Mouse (Mus musculus) midbrain, embryonic 10.5 days (tissue): Measurements from ENCODE around the gene Tal1. TPM values are rescaled to one million over a fixed set of nuclear protein-coding genes. Genes with fewer than 3 reads are reported as not detected.

Source experiments
- DNase-seq: peaks from one replicate; pipeline ENCODE4 v3.0.0-alpha.2; 2017; ENCODE audit warnings: low spot score
- H3K27ac ChIP-seq: fragments of 300-500 bp; sonication (generic); replicated peaks from 2 replicates; pipeline ENCODE4 v1.5.1; 2016; ENCODE audit warnings: mild to moderate bottlenecking
- H3K27me3 ChIP-seq: fragments of 300-500 bp; sonication (generic); 2 replicates; pipeline ENCODE4 v1.6.1; 2016; ENCODE audit warnings: low read depth, mild to moderate bottlenecking; ENCODE audit not compliant: poor library complexity, severe bottlenecking
- H3K36me3 ChIP-seq: fragments of 300-500 bp; sonication (generic); 2 replicates; pipeline ENCODE4 v1.6.1; 2016; ENCODE audit warnings: mild to moderate bottlenecking, moderate library complexity
- H3K4me1 ChIP-seq: fragments of 300-500 bp; sonication (generic); 2 replicates; pipeline ENCODE4 v1.6.1; 2016
- H3K4me3 ChIP-seq: fragments of 300-500 bp; sonication (generic); 2 replicates; pipeline ENCODE4 v1.5.1; 2016; ENCODE audit warnings: mild to moderate bottlenecking, moderate library complexity
- H3K9me3 ChIP-seq: fragments of 300-500 bp; sonication (generic); replicated peaks from 2 replicates; pipeline ENCODE4 v1.6.1; 2016; ENCODE audit warnings: mild to moderate bottlenecking
- WGBS: fragments of 180-500 bp; shearing (Covaris S2); methylation state at CpG from one replicate; pipeline ENCODE4 v1.1.7; 2016; 5-methylcytosine and 5-hydroxymethylcytosine counted together
- polyA plus RNA-seq: library from polyadenylated mRNA; unstranded; fragments of >200 nt; fragmentation: Nextera tagmentation; extraction: Ambion mirVana; gene quantifications from 2 replicates; pipeline ENCODE4 v1.2.1, GENCODE M21; 2016

Gene Tal1
- polyA plus RNA-seq, 1 experiment from 2014 or later: 2.7 TPM

DNA sequence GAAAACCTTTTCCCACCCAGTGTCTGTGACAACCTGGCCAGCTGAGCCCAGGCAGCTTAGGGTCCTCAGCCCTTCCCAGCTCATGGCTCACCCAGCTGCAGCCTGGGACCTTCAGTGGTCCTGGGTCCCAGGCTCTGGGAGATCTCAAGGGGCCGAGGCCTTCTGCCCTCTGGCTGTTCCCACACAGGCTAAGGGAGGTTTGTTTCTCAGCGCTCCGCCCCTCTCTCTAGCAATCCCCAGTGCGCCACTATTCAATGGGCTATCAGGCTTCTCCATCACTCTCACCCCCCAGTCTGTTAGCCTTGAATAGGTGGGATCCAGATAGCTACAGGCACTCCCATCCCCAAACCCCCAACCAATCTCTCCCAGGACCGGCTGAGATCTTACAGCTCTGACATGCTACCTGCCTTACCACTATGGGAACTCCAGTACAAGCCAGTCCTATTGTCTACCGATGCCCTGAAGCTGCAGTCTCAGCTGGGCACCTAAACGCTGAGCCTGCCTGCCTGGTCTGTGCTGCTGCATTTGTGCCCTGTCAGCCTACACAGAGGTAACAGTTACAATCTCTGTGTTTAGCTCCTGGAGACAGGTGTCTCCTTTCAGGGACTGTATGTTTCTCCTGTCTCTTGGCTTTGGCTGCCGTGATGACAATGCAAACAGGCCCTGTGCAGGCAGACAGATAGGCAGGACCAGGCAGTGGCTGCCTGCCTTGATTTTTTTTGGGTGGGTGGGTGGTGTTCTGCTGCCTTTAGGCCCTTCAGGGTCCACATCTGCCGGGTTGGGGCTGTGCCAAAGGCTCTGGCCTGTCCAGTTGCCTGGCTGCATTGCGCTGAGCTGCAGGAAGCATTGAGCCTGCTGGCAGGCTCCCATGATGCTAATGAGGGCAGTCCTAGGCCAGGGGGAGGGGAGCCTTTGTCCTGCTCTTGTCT, 22.9 kb downstream of the Tal1 start:
- H3K9me3 ChIP-seq: no peaks in the 10 kb centered on the region
- peak; percentile 75 for DNase-seq
- peak overlapping the region; percentile 23; the same call in 1 of the 2 replicates for H3K4me3 ChIP-seq
- peaks cover 21% of the 10 kb centered on the region for H3K4me1 ChIP-seq
- H3K27ac ChIP-seq: peak overlapping the region; percentile 81
- WGBS: 25% methylated on average over 10 of the region's 10 CpGs
- H3K27me3 ChIP-seq: peaks cover 58% of the 10 kb centered on the region
- H3K36me3 ChIP-seq: no peaks in the 10 kb centered on the region

DNA sequence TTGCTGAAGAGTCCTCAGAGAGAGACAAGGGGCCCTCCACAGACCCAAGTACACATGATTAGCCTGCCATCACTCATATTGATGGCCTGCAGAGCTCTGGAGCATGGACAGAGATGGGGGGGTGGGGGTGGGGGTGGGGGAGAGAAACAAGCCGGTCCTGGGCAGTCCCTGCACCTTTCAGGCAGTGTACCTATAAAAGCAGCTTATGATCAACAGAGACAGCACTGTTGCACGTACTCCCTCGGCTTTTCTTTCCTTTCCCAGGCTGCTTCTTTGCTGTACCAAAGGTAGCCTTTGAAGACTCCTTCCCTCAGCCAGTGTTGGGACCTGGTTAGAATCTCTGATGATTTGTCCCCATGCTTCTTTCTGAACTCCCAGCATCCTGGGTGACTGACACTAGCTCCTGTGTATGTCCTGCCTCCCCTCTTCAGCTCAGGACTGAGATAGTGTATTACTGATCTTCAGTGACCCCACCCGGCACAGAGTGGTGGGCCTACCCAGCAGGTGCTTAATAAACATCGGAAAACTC, 23.7 kb downstream of the Tal1 start:
- no peak for DNase-seq
- peak overlapping the region; percentile 23; the same call in 1 of the 2 replicates for H3K4me3 ChIP-seq
- H3K4me1 ChIP-seq: peaks cover 21% of the 10 kb centered on the region
- H3K27ac ChIP-seq: peak overlapping the region; percentile 81
- WGBS: 18% methylated on average over 5 of the region's 5 CpGs
- no peaks in the 10 kb centered on the region for H3K36me3 ChIP-seq
- H3K27me3 ChIP-seq: peaks cover 58% of the 10 kb centered on the region
- H3K9me3 ChIP-seq: no peaks in the 10 kb centered on the region

DNA sequence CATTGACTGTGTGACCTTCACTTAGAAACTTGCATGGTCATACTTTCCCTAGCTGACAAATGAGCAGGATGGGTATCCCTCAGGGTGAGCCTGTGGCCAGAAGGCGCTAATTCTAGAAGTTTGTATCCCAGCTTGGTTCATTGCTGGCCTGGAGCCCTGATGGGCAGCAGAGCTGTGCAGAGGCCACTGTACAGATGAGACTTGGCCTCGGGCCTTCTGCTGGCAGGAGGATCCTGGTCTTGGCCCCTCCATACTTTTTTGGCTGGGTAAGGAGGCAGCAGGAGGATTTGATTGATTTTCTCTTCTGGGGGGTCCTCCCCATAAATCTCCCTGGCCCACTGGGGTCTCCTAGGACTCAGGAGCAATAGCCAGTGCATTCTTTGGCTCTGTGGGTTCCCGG, 26.8 kb downstream of the Tal1 start:
- 82% methylated on average over 3 of the region's 3 CpGs for WGBS
- H3K27me3 ChIP-seq: peaks cover 70% of the 10 kb centered on the region
- DNase-seq: no peak

DNA sequence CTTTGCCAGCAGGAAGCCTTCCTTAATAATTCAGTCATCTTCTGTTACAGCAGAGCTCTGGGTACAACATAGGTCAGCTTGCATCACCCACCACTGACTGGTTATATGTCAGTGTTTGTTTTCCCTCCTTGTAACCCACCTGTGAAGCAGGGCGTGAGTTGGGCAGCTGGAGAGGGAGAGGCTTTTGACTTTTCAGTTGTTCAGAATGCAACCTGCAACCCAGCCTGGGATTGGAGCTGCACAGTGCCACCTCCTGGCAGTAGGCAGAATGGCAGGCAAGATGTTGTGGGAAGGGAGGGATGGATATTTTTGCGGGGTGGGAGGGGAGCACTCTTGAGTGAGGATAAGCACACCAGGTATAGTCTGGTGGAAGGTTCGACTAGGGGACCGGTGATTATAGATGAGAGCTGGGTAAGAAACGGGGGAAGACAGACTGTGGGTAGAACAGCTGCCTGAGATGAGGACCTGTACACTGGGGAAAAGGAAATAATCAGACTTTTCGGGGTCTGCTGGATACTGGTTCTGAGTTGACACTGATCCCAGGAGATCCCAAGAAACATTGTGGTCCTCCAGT, 29.4 kb downstream of the Tal1 start:
- Histone ChIP-seq H3K27me3 (peaks cover 69% of the 10 kb centered on the region), H3K9me3 (no peaks in the 10 kb centered on the region), H3K4me1 (peaks cover 3% of the 10 kb centered on the region; the same call in 1 of the 2 replicates), H3K27ac (no peak overlapping the region), H3K36me3 (no peaks in the 10 kb centered on the region), H3K4me3 (no peak overlapping the region)
- DNase-seq: peak; percentile 72
- WGBS: 19% methylated on average over 6 of the region's 6 CpGs

More for the DNA sequence above, 26.8 kb downstream of the Tal1 start:
- Histone ChIP-seq H3K27ac (no peak overlapping the region), H3K9me3 (no peaks in the 10 kb centered on the region), H3K4me1 (peaks cover 25% of the 10 kb centered on the region), H3K36me3 (no peaks in the 10 kb centered on the region), H3K4me3 (no peak overlapping the region)

DNA sequence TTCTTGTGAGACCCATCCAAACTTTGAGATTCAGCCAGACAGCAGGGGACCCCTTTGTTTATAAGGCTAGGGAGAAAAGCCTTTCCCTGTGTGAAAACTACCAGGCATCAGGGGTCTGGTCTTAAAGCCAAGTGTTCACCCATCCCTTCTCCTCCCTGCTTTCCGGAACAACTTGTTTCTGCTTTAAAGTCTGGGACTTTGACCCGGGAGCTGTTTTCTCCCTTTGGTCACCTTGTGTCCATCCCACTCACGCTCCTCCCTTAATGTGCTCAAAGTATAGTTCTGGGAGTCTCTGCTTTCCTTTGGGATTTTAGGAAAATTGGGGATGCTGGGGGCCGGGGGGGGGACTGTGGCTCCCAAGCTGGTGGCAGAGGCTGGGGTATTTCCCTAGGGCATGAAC, 30.0 kb downstream of the Tal1 start:
- no peaks in the 10 kb centered on the region for H3K9me3 ChIP-seq
- DNase-seq: no peak
- no peak overlapping the region for H3K27ac ChIP-seq
- H3K4me3 ChIP-seq: no peak overlapping the region
- H3K27me3 ChIP-seq: peaks cover 65% of the 10 kb centered on the region
- H3K36me3 ChIP-seq: no peaks in the 10 kb centered on the region
- WGBS: 58% methylated on average over 4 of the region's 4 CpGs
- peaks cover 3% of the 10 kb centered on the region; the same call in 1 of the 2 replicates for H3K4me1 ChIP-seq

DNA sequence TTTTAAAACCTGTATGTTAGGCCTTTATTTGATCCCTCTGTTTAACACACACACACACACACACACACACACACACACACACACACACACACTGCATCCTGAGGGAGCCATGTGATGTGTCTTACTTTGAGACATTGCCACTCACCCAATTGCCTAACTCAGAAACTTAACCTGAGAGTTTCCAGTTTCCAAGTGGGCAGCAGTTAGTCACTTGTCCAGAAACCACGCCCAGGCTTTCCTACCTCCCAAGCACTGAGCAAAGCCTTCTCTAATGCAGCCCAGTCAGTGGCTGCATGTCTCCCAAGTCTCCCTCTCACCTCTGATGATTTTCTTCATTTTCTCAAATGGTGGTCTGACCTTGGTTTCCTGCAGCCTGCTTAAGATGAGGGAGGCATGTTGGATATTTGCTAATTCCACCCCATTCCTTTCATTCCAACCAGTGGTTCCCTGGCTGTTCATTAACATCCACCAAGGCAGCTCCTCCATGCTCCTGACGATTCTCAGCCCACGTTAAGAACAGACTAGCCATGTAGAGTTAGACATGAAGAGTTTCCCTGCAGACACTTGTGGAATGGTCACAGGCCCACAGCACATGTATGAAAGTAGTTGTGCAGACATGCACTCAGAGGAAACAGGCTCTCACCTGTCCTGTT, 30.7 kb downstream of the Tal1 start:
- DNase-seq: no peak
- peaks cover 62% of the 10 kb centered on the region for H3K27me3 ChIP-seq
- WGBS: 77% methylated on average over 3 of the region's 3 CpGs

DNA sequence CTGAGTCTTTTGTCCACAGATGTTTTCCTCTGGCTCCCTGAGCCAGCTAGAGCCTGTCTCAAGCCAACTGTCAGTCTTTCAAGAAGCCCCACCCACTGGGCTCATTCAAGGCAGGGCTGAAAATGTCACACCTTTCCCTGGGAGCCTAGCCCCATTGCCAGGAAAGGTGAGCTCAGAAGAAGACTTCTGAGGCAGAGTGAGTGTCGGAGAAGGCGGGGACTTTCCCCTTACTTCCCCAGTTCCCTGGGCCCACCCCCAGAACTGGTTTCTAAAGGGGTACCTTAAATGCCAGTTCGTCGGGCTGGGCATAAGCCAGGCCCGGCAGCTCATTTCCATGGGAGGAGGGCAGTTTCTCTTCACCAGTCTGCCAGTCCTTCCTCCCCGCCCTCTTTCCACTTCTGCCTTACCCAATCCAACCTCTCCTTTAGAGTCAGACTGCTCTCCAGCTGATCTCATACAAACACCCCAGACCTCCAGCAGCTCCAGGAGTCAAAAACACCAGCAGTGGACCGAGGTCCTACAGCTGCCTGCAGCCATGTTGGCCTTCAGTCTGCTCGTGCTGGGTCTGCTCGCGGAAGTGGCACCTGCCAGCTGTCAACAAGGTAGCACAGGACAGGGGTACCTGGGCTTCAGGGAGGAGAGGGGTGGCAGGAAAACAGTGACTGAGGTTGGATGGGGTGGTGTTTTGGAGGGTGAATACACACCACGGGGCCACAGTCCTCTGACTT, 32.5 kb downstream of the Tal1 start, which contains the start of gene Pdzk1ip1:
Gene Pdzk1ip1, plus strand, starts transcription at position 98 of the 728 bp plus-strand sequence.
- H3K4me3 ChIP-seq: no peak within 1 kb of the TSS
- no peaks in the 10 kb centered on the region for H3K9me3 ChIP-seq
- DNase-seq: no peak
- 29% methylated on average over 11 of the region's 11 CpGs for WGBS
- H3K27me3 ChIP-seq: peaks cover 71% of the 10 kb centered on the region
- H3K4me1 ChIP-seq: peaks cover 3% of the 10 kb centered on the region; the same call in 1 of the 2 replicates
- no peak within 1 kb of the TSS; the same call in 1 of the 2 replicates for H3K27ac ChIP-seq
- H3K36me3 ChIP-seq: no peaks in the 10 kb centered on the region

More for the DNA sequence above, 30.7 kb downstream of the Tal1 start:
- Histone ChIP-seq H3K4me3 (no peak overlapping the region), H3K9me3 (no peaks in the 10 kb centered on the region), H3K36me3 (no peaks in the 10 kb centered on the region), H3K27ac (no peak overlapping the region), H3K4me1 (peaks cover 3% of the 10 kb centered on the region; the same call in 1 of the 2 replicates)

DNA sequence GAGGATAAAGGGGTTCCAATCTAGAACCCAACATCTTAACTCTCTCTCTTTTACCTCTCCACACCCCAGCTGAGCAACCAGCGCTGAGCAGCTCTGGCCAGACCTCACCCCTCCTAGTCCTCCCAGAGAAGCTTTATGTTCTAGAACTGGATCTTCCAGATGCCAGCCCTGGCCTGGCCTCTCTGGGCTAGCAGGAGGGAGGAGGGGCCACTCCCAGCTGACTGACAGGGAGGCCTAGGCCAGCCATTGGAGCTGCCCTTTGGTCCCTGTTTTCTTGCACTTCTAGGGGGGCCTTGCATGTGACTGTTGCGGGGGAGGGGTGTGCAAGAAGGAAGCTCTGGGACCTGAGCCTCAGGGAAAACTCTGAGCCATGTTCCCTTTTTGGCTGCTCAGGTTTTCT, 34.4 kb downstream of the Tal1 start:
- Histone ChIP-seq H3K9me3 (no peaks in the 10 kb centered on the region), H3K27me3 (peaks cover 72% of the 10 kb centered on the region), H3K4me1 (peaks cover 4% of the 10 kb centered on the region), H3K36me3 (no peaks in the 10 kb centered on the region), H3K4me3 (no peak overlapping the region), H3K27ac (0 out of 2 replicates have a peak overlapping the region, but pooled peaks have one; percentile 7)
- no peak for DNase-seq
- 75% methylated on average over 2 of the region's 2 CpGs for WGBS

DNA sequence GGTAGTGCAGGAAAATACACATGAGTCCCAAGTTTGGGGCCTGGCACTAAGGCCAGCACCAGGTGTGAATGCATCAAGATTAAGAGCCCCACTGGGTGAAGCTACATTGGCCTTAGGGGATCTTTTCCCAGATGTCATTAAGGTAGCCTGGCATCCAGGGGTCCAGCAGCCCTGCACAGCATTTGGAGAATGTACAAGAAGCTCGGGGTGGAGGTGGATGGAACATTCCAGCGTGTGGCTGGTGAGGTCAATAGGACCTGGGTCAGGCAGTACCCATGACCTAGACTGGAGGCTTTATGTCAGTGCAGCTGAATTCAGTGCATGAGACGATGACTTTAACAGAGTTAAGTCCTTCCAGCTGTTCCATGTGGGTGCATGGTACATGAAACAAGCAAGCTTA, 35.6 kb downstream of the Tal1 start:
- no peak for DNase-seq
- H3K27me3 ChIP-seq: peaks cover 79% of the 10 kb centered on the region

DNA sequence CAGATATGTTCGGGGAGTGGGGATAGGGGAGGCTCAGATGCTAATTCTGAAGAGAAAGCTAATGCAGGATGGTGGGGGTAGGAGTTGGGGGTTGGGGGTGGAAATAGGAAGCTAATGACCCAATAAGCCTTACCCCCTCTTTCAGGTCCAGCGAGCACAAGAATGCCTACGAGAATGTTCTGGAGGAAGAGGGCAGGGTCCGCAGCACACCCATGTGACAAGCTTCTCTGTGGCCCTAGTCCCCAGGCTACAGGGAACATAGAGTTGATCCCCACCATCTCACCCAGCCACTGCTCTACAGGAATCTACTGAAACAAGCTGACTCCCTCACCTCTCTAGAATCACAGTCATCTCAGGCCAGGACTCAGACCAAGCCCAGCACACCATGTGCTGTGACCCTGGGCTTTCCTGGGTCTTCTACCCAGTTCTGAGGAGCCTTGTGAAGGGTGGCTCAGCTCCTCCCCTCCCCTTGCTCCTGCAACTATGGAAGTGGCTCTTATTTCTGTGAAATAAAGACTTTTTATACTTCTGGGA, 37.2 kb downstream of the Tal1 start:
- Histone ChIP-seq H3K27me3 (peaks cover 74% of the 10 kb centered on the region), H3K36me3 (no peaks in the 10 kb centered on the region), H3K27ac (no peak overlapping the region), H3K4me3 (no peak overlapping the region), H3K4me1 (peaks cover 19% of the 10 kb centered on the region), H3K9me3 (no peaks in the 10 kb centered on the region)
- 83% methylated on average over 4 of the region's 4 CpGs for WGBS
- no peak for DNase-seq

More for the DNA sequence above, 35.6 kb downstream of the Tal1 start:
- Histone ChIP-seq H3K4me3 (no peak overlapping the region), H3K4me1 (peaks cover 16% of the 10 kb centered on the region), H3K27ac (no peak overlapping the region), H3K36me3 (no peaks in the 10 kb centered on the region), H3K9me3 (no peaks in the 10 kb centered on the region)
- 87% methylated on average over 3 of the region's 3 CpGs for WGBS

DNA sequence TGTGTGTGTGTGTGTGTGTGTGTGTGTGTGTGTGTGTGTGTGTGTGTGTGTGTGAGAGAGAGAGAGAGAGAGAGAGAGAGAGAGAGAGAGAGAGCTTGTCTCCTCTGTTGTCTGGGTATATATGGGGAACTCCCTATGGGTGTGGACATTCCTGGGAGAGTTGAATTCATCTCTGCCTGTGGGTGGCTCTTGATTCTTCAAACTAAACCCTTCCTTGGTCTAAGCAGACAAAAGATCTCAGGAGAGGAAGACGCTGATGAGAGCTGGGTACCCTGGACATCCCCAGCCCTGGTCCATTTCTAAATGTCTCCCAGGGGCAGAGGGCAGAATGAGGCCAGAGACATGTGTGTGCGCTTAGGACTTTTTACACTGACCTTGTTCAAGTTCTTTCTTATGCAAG, 37.8 kb downstream of the Tal1 start:
- H3K4me3 ChIP-seq: no peak overlapping the region
- no peak for DNase-seq
- no peaks in the 10 kb centered on the region for H3K9me3 ChIP-seq
- WGBS: 72% methylated on average over 2 of the region's 2 CpGs
- no peaks in the 10 kb centered on the region for H3K36me3 ChIP-seq
- H3K27me3 ChIP-seq: peaks cover 67% of the 10 kb centered on the region
- H3K27ac ChIP-seq: no peak overlapping the region
- peaks cover 19% of the 10 kb centered on the region for H3K4me1 ChIP-seq
